Mouse (Mus musculus) heart, embryonic 15.5 days (tissue): Measurements from ENCODE around the gene Hist1h2ap. TPM values are rescaled to one million over a fixed set of nuclear protein-coding genes. Genes with fewer than 3 reads are reported as not detected.
A peak's percentile ranks its signal among the peaks of the same experiment; 100 is the strongest.
"Not testable (repeated sequence)": the region's sequence is repeated elsewhere in the genome, so short reads cannot be mapped to it uniquely, and the experiment has no call there.

ENCODE experiments used
- ATAC-seq: fragments of 200-750 bp; cut with Nextera tagmentation; replicated peaks from 2 replicates; pipeline ENCODE4 v1.8.0; 2017; ENCODE audit warnings: low read depth, moderate TSS enrichment; ENCODE audit not compliant: insufficient number of reproducible peaks, insufficient read depth, low FRiP score
- H3K27ac ChIP-seq: fragments of 300-500 bp; sonication (generic); 2 replicates; pipeline ENCODE4 v1.5.1; 2015; ENCODE audit warnings: mild to moderate bottlenecking, inconsistent platforms
- H3K27me3 ChIP-seq: fragments of 300-500 bp; sonication (generic); 2 replicates; pipeline ENCODE4 v1.6.1; 2015; ENCODE audit warnings: inconsistent platforms
- H3K36me3 ChIP-seq: fragments of 300-500 bp; sonication (generic); 2 replicates; pipeline ENCODE4 v1.6.1; 2015; ENCODE audit warnings: mild to moderate bottlenecking, inconsistent platforms
- H3K4me1 ChIP-seq: fragments of 300-500 bp; sonication (generic); replicated peaks from 2 replicates; pipeline ENCODE4 v1.6.1; 2015; ENCODE audit warnings: inconsistent platforms
- H3K4me2 ChIP-seq: fragments of 300-500 bp; sonication (generic); 2 replicates; pipeline ENCODE4 v1.6.1; 2015; ENCODE audit warnings: inconsistent platforms, mild to moderate bottlenecking, moderate library complexity
- H3K4me3 ChIP-seq: fragments of 300-500 bp; sonication (generic); 2 replicates; pipeline ENCODE4 v1.5.1; 2015; ENCODE audit warnings: mild to moderate bottlenecking, inconsistent platforms
- H3K9ac ChIP-seq: fragments of 300-500 bp; sonication (generic); 2 replicates; pipeline ENCODE4 v1.6.1; 2015; ENCODE audit warnings: mild to moderate bottlenecking, inconsistent platforms
- H3K9me3 ChIP-seq: fragments of 300-500 bp; sonication (generic); replicated peaks from 2 replicates; pipeline ENCODE4 v1.6.1; 2016; ENCODE audit warnings: inconsistent platforms
- WGBS: fragments of 180-500 bp; shearing (Covaris S2); methylation state at CpG from one replicate; pipeline ENCODE4 v1.1.7; 2015; ENCODE audit warnings: mixed read lengths; 5-methylcytosine and 5-hydroxymethylcytosine counted together
- polyA plus RNA-seq: library from polyadenylated mRNA; unstranded; fragments of >200 nt; fragmentation: Nextera tagmentation; extraction: Ambion mirVana; gene quantifications from 2 replicates; pipeline ENCODE4 v1.2.1, GENCODE M21; 2015

Hist1h2ap gene
- polyA plus RNA-seq, result 1,372 and 1,424 TPM in 2 replicates

DNA sequence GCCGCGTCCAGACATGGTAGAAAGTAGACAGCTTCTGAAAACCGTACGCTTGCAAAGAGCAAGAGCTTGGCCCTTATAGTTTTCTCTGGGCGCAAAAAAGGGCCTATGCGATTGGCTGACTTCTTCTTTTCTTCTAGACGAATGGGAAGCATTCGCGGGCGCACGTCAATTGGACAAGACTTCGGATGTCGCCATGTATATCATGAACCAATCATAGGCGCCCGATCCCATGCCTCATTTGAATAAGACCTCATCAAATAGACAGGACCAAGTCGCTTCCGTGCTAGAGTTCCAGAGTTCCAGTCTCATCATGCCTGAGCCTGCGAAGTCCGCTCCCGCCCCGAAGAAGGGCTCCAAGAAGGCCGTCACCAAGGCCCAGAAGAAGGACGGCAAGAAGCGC lies at the start of gene Hist1h2ap, which contains the start of gene Hist1h2br:
Hist1h2ap (minus strand) TSS at position 47 of the 400 bp plus-strand sequence.
Hist1h2br (plus strand) TSS at position 283 of the 400 bp plus-strand sequence.
- H3K9ac ChIP-seq, H3K4me3 ChIP-seq, H3K4me1 ChIP-seq, H3K27me3 ChIP-seq, H3K27ac ChIP-seq, H3K9me3 ChIP-seq, H3K4me2 ChIP-seq, H3K36me3 ChIP-seq: not testable (repeated sequence)
- no CpG with 5 or more reads among the region's 24 CpGs for WGBS
- peak; percentile 94 for ATAC-seq

DNA sequence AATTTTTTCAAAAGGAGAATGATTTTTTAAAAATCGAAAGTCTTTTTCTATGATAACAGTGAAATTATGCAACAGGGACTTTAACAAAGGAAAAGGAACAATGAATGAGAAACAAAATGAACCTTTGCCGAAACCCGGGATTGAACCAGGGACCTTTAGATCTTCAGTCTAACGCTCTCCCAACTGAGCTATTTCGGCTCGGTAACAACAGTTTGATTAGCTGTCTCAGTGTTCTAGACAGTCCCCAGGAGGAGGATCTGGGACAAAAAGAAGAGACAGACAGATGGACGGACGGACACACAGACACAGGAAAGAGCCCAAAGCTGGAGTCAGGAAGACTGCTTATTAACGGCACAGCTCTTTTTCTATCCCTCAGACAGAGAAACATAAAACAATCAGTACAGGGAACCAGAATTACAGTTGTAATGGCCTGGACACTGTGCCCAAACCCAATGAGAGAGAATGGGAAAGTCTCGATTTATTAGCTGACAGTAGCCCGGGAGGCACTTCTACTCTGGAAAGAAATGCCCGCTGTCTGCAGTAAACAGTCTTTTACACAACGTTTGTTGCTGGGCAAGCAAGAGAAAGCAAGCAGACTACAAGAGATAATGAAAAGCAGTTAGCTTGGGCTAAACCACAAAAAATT lies 49.6 kb upstream of the Hist1h2ap start:
- 2% methylated on average over 13 of the region's 13 CpGs for whole genome bisulfite sequencing
- ATAC-seq, result no peak
- Histone ChIP-seq H3K9ac (no peak overlapping the region), H3K4me1 (0 out of 2 replicates have a peak, but pooled peaks cover 2% of the 10 kb centered on the region), H3K27ac (no peak overlapping the region), H3K4me2 (peak overlapping the region; percentile 58), H3K27me3 (no peaks in the 10 kb centered on the region), H3K36me3 (no peaks in the 10 kb centered on the region), H3K9me3 (no peaks in the 10 kb centered on the region), H3K4me3 (peak overlapping the region; percentile 50)

DNA sequence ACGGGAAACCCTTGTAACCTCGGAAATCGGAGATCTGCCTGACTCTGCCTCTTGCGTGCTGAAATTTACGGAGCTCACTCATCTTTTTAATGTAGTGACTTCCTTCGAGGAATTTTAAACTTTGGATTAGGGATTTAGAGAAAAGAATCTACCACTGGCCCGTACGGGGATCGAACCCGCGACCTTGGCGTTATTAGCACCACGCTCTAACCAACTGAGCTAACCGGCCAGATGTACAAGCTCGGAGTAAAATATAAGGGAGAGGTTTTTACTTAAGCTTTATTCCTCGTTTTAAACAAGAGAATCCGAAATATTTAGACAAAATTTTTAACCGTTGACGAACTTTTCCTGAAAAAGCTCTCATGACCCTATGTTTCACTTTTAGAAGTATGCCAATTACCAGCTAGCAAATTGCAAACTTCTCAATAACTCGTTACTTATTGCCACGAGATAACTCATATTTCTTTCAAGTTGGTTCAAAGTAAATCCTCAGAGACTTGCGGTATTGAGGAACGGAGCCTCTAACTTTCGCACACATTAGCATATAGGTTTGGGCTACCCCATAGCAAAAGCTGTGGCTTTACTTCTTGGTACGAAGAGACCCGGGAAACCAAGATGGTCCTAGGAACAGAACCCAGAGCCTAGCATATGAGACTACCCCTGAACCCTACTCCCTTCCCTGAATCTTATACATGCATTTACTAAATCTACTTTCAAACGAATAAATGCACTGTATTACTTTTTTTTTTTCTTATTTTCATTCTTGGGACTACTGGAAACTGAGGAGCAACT lies 48.8 kb upstream of the Hist1h2ap start:
- H3K9me3 ChIP-seq, result no peaks in the 10 kb centered on the region
- H3K27ac ChIP-seq, result no peak overlapping the region
- H3K4me1 ChIP-seq, result 0 out of 2 replicates have a peak, but pooled peaks cover 2% of the 10 kb centered on the region
- H3K4me3 ChIP-seq, result peak overlapping the region; percentile 50
- 4% methylated on average over 27 of the region's 27 CpGs for WGBS
- ATAC-seq, result no peak
- no peaks in the 10 kb centered on the region for H3K36me3 ChIP-seq
- no peak overlapping the region for H3K9ac ChIP-seq
- peak overlapping the region; percentile 58 for H3K4me2 ChIP-seq
- H3K27me3 ChIP-seq, result no peaks in the 10 kb centered on the region

DNA sequence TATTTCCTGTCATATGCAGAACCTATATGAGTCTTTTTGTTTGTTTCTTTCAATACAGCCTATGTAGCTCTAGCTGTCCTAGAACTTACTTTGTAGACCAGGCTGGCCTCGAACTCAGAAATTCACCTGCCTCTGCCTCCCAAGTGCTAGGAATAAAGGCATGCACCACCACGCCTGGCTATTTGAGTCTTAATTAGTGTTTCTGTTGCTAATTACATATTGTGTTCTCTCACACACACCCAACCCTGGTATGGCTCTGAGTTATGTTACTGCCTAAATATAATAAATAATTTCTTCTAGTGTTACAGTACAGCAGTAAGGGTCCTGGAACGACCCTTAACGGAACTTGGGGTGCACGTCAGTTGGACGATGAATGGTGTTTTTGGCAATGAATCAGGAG lies 47.4 kb upstream of the Hist1h2ap start:
- Histone ChIP-seq H3K4me3 (no peak overlapping the region), H3K36me3 (no peaks in the 10 kb centered on the region), H3K4me2 (no peak overlapping the region), H3K27me3 (no peaks in the 10 kb centered on the region), H3K4me1 (0 out of 2 replicates have a peak, but pooled peaks cover 2% of the 10 kb centered on the region), H3K9ac (no peak overlapping the region), H3K27ac (no peak overlapping the region), H3K9me3 (no peaks in the 10 kb centered on the region)
- no peak for ATAC-seq
- WGBS, result 81% methylated on average over 6 of the region's 6 CpGs

DNA sequence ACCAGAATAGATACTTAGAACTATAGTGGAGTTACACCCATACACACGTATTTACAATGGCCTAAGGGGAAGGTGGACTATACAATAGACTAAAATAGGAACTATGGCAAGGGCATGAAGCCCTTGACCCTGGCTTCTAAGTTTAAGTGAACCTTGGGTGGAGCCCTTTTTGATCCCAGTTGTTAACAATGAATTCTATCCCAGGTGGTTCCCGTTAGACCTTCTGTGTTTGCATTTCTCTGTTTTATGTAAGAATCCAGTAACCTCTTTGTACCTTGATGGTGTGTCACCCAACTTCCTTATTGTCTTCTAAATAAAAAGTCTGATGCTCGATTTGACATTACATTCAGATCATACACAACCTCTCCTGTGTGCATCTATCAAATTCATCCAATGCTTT lies 32.2 kb upstream of the Hist1h2ap start:
- H3K36me3 ChIP-seq, ATAC-seq: not testable (repeated sequence)
- 70% methylated on average over 3 of the region's 3 CpGs for WGBS

DNA sequence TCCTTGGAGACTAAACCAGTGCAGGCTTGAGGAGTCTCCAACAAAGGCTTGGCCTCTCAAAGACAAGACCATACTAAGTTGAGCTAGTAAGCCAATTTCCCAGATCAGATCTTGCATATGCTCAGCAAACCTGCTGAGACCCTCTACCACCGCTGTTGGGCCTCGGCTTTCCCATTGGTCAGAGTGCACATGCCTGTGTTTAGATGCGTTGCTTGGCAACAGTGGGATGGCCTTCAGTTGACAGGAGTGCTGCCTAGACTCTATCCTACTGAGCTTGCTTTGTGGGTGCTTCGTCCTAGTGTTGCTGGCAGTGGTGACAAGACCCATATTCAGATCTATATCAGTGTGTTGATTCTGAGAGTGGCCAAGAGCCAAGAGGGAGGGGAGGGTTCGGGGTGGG lies 28.3 kb upstream of the Hist1h2ap start:
- H3K27me3 ChIP-seq, result no peaks in the 10 kb centered on the region
- H3K4me2 ChIP-seq, result no peak overlapping the region
- H3K4me3 ChIP-seq, result no peak overlapping the region
- WGBS, result 19% methylated on average over 5 of the region's 5 CpGs
- ATAC-seq, result no peak
- H3K4me1 ChIP-seq, result no peaks in the 10 kb centered on the region
- no peaks in the 10 kb centered on the region for H3K36me3 ChIP-seq
- H3K9me3 ChIP-seq, result no peaks in the 10 kb centered on the region
- H3K27ac ChIP-seq, result no peak overlapping the region
- H3K9ac ChIP-seq, result no peak overlapping the region

More for the DNA sequence above, 32.2 kb upstream of the Hist1h2ap start:
- H3K9me3 ChIP-seq, H3K4me1 ChIP-seq, H3K9ac ChIP-seq, H3K27ac ChIP-seq, H3K4me2 ChIP-seq, H3K27me3 ChIP-seq, H3K4me3 ChIP-seq: not testable (repeated sequence)

DNA sequence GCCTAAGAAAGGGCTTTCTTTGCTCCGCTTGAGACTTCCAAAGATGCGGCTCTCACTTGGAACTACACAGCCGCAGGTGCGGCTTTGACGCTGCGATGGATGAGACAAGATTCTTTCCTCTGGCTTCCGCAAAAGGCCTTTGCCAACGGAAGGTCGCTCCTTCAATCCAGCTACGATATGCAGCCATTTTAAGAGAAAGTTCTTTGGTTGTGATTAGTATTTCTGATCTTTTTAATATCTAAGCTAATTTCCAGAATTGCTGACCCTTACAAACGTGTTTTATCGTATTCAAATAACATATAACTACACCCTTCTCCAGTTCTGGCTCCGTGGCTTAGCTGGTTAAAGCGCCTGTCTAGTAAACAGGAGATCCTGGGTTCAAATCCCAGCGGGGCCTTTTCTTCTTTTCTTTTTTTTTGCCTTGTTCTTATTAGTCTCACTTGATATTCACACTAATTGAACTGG lies 22.4 kb upstream of the Hist1h2ap start:
- Histone ChIP-seq H3K4me1 (peaks cover 15% of the 10 kb centered on the region), H3K27me3 (no peaks in the 10 kb centered on the region), H3K9me3 (no peaks in the 10 kb centered on the region), H3K4me3 (peak overlapping the region; percentile 47), H3K4me2 (peak overlapping the region; percentile 55), H3K9ac (peak overlapping the region; percentile 16; the same call in 1 of the 2 replicates), H3K27ac (no peak overlapping the region), H3K36me3 (no peaks in the 10 kb centered on the region)
- no peak for ATAC-seq
- 4% methylated on average over 15 of the region's 15 CpGs for WGBS

DNA sequence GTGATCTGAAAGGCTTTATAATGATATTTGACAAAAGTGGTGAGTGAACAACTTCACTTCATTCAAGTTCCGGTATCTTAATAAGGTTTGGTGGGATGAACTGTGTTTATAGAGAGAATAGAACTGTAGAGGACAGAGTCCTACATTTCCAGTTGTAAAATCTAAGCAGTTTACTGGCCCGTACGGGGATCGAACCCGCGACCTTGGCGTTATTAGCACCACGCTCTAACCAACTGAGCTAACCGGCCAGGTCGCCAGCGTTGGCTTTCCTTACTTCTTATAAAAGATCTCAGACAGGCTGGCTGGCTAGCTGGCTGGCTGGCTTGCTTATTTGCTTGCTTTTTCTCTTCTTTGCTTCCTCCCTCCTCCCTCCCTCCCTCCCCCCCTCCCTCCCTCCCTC lies 21.8 kb upstream of the Hist1h2ap start:
- H3K27me3 ChIP-seq, result no peaks in the 10 kb centered on the region
- peak overlapping the region; percentile 55 for H3K4me2 ChIP-seq
- ATAC-seq, result peak; percentile 50; the same call in 1 of the 2 replicates
- H3K27ac ChIP-seq, result no peak overlapping the region
- H3K36me3 ChIP-seq, result no peaks in the 10 kb centered on the region
- peak overlapping the region; percentile 47 for H3K4me3 ChIP-seq
- WGBS, result 5% methylated on average over 11 of the region's 11 CpGs
- peaks cover 15% of the 10 kb centered on the region for H3K4me1 ChIP-seq
- no peaks in the 10 kb centered on the region for H3K9me3 ChIP-seq
- H3K9ac ChIP-seq, result no peak overlapping the region

DNA sequence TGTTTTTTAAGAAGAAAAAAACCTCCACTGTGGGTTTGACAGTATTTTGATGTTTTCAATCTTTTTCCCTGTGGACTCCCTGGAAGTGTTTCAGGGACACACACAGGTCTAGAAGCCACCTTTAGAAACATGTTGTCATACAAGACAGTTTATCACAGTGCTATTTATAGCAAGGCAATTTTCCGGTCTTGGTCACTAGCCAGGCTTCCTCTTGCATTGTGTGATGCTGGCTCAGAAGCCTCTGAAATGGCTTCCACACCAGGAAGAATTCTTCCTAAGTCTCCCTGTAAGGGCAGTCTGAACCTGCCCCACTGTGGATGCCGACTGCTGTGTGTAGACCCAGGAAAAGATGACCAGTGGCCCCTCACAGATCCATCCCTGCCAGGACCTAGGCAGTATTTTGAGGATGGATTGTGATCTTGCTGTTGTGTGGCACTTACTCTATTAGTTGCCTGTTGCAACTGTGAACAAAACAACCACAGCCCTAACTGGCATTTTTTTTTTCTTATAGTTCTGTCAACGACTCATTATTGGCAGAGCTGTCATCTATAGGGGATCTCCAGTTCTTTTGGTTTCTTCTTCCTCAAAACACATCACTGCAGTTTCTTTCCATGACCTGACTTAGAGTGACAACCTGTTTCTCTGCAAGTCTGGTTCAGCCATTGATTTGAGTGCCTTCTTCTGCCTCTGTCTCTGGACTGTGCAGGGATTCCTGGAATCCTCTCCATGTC lies 19.1 kb upstream of the Hist1h2ap start:
- Histone ChIP-seq H3K4me1 (peaks cover 15% of the 10 kb centered on the region), H3K36me3 (no peaks in the 10 kb centered on the region), H3K4me3 (no peak overlapping the region), H3K27ac (peak overlapping the region; percentile 82), H3K4me2 (peak overlapping the region; percentile 38; the same call in 1 of the 2 replicates), H3K9ac (no peak overlapping the region), H3K9me3 (no peaks in the 10 kb centered on the region), H3K27me3 (no peaks in the 10 kb centered on the region)
- peak; percentile 71; the same call in 1 of the 2 replicates for ATAC-seq
- WGBS, result 37% methylated on average over 3 of the region's 3 CpGs

DNA sequence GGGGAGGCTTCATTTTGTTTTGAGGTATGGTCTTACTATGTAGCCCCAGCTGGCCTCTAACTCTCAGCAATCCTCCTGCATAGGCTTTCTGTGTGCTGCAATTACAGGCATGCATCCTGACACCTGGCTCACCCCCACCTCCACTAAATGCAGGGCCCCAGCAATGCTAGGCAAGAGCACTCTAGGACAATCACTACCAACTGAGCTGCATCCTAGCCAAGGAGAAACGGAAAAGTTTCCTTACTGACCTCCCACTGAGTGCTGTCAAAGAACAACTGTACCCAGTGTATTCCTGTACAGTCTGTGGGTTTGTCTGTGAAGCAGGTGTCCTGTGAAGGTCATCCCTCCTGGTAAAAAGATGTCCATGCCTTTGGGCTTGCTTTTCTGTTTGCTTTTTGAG lies 17.4 kb upstream of the Hist1h2ap start:
- not testable (repeated sequence) for H3K36me3 ChIP-seq, H3K27me3 ChIP-seq, H3K9me3 ChIP-seq, H3K4me2 ChIP-seq, H3K9ac ChIP-seq, ATAC-seq, H3K4me3 ChIP-seq
- WGBS, result 41% methylated on average over 1 of the region's 1 CpGs
- Histone ChIP-seq H3K27ac (0 out of 2 replicates have a peak overlapping the region, but pooled peaks have one; percentile 15), H3K4me1 (peaks cover 15% of the 10 kb centered on the region)

DNA sequence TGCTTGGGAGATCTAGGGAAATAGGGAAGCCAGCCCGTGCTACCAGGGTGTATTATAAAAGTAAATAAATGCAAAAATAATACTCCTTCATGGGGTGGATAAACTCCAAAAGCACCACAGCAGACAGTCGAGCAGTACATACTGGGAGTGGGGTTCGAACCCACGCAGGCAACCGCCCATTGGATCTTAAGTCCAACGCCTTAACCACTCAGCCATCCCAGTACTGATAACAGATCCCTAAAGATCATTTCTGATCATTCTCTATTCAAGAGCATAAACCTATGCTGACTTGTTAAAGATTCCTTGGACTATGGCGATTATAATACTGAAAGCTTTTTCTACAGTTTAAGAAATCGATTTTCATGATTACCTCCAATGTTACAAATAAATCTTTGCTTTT lies 14.6 kb upstream of the Hist1h2ap start:
- no peak overlapping the region for H3K27ac ChIP-seq
- no peak overlapping the region for H3K4me2 ChIP-seq
- no peak for ATAC-seq
- no peaks in the 10 kb centered on the region for H3K9me3 ChIP-seq
- H3K4me1 ChIP-seq, result peaks cover 15% of the 10 kb centered on the region
- H3K4me3 ChIP-seq, result no peak overlapping the region
- H3K36me3 ChIP-seq, result no peaks in the 10 kb centered on the region
- H3K27me3 ChIP-seq, result no peaks in the 10 kb centered on the region
- 31% methylated on average over 8 of the region's 8 CpGs for WGBS
- no peak overlapping the region for H3K9ac ChIP-seq
